18 mouse cellular contexts compared by ENCODE assay signal in the genomic region with DNA sequence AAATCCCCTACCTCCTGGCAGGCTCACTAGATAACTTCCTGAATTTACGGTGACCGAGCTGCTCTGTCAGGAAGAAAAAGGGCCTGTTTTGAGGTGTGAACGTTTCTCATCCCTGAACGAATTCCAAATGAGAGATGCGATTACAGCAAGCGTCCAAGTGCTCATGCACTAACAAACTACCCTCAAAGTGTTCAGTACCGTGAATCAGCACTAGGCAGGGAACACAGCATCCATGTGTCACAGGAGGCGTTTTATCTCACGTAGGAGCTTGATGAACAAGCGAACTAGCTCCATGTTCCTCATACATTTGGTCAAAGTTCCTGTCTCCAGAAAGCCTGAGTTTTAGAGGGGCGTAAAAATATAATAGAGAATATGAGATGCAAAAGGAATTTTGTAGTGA.
DNase-seq lines count a peak whose midpoint lies in the region; ATAC-seq and TF ChIP-seq lines count a peak whose summit lies in the region.
"Had no signal": no experiment of that assay in that cellular context is flagged by ENCODE, and none has a peak within 500 bp of the region (broad histone marks: within the 10 kb centered on the region; RNA-seq: fewer than 3 reads in every experiment).

No protein-coding gene starts in this region.

- H3K27ac ChIP-seq in neural tube, embryonic 14.5 days (ENCODE audit: low read depth, low read length) = no peak overlapping the region
- no peak overlapping the region for H3K27ac ChIP-seq in left cerebral cortex, adult 2 months
- H3K27ac ChIP-seq: embryonic facial prominence, embryonic 13.5 days; forebrain, embryonic 12.5 days; gastrocnemius, adult 2 months; hindbrain, embryonic 10.5 days; hindbrain, embryonic 14.5 days had no signal

- H3K9me3 ChIP-seq in neural tube, embryonic 14.5 days (ENCODE audit: control insufficient read depth, low read length) = no peaks in the 10 kb centered on the region
- H3K9me3 ChIP-seq: embryonic facial prominence, embryonic 13.5 days; forebrain, embryonic 12.5 days; heart, embryonic 12.5 days; hindbrain, embryonic 10.5 days had no signal

- no peak overlapping the region for H3K4me2 ChIP-seq in neural tube, embryonic 14.5 days (ENCODE audit: low read depth, low read length)
- H3K4me2 ChIP-seq: forebrain, embryonic 12.5 days; heart, embryonic 12.5 days; hindbrain, embryonic 14.5 days had no signal

- no peak overlapping the region for H3K4me3 ChIP-seq in neural tube, embryonic 14.5 days (ENCODE audit: low read depth, low read length)
- no peak overlapping the region for H3K4me3 ChIP-seq in left cerebral cortex, adult 2 months
- H3K4me3 ChIP-seq: embryonic facial prominence, embryonic 13.5 days; forebrain, embryonic 12.5 days; gastrocnemius, adult 2 months; heart, embryonic 12.5 days; hindbrain, embryonic 10.5 days had no signal

- H3K36me3 ChIP-seq in neural tube, embryonic 14.5 days (ENCODE audit: control insufficient read depth, insufficient read depth, low read length) = no peaks in the 10 kb centered on the region
- H3K36me3 ChIP-seq: embryonic facial prominence, embryonic 13.5 days; forebrain, embryonic 12.5 days; heart, embryonic 12.5 days; hindbrain, embryonic 10.5 days had no signal

- intact Hi-C loops in left cerebral cortex, adult 2 months (cut with DNase I) = loop anchor here (5.0 kb wide), 1 partner anchor 95 kb away; no protein-coding TSS in a partner anchor

- H3K9ac ChIP-seq in neural tube, embryonic 14.5 days (replicated peaks; ENCODE audit: low read depth, low read length) = no peak overlapping the region
- H3K9ac ChIP-seq: embryonic facial prominence, embryonic 13.5 days; forebrain, embryonic 12.5 days; heart, embryonic 12.5 days; hindbrain, embryonic 14.5 days had no signal

- DNase-seq in frontal cortex, postnatal 36 days (ENCODE audit: low spot score in 2 of 2) = peak; percentile 5 to 7
- DNase-seq in frontal cortex, postnatal 14 days (ENCODE audit: low spot score in 2 of 2) = no peak
- DNase-seq in right cerebral cortex, adult 18-20 months = peak; percentile 19
- no peak for DNase-seq in right cerebral cortex, postnatal 25 days
- no peak for DNase-seq in left cerebral cortex, adult 2 months (ENCODE audit: extremely low spot score in 1 of 2, low spot score in 2 of 2)
- DNase-seq: adrenal gland, postnatal 10 days; cerebellum, adult 18-20 months; cerebellum, adult 9-11 months; cerebellum, postnatal 36 days; gastrocnemius, adult 2 months; gastrocnemius, postnatal 25 days had no signal

- no peaks in the 10 kb centered on the region for H3K27me3 ChIP-seq in neural tube, embryonic 14.5 days (ENCODE audit: control insufficient read depth, insufficient read depth, low read length)
- H3K27me3 ChIP-seq: CH12.LX; embryonic facial prominence, embryonic 13.5 days; forebrain, embryonic 12.5 days; heart, embryonic 12.5 days had no signal

- WGBS in neural tube, embryonic 14.5 days = 57% methylated on average over 11 of the region's 11 CpGs

- no peak; the same call in none of the 2 replicates for TF ChIP-seq CTCF in left cerebral cortex, adult 2 months (IDR thresholded peaks at IDR 0.05)

- no peaks in the 10 kb centered on the region for H3K4me1 ChIP-seq in neural tube, embryonic 14.5 days (ENCODE audit: control insufficient read depth, insufficient read depth, low read length)
- H3K4me1 ChIP-seq: embryonic facial prominence, embryonic 13.5 days; forebrain, embryonic 12.5 days; heart, embryonic 12.5 days; hindbrain, embryonic 10.5 days had no signal

- ATAC-seq in neural tube, embryonic 14.5 days (ENCODE audit: low read depth) = peak; percentile 38; the same call in 1 of the 2 replicates

Comparison
In these comparisons a context has a peak if more than half of its experiments do, and no peak if none do; other contexts are left out.
1. DNase-seq: peak in frontal cortex, postnatal 36 days (2 of 2) and right cerebral cortex, adult 18-20 months (single experiment); none in frontal cortex, postnatal 14 days (0 of 2), right cerebral cortex, postnatal 25 days (single experiment) and left cerebral cortex, adult 2 months (0 of 2).